Mouse (Mus musculus) cortical plate, adult 2 months (tissue): ENCODE data around the gene Nckap1.

Experiments
- CTCF ChIP-seq: fragments of 200-500 bp; IDR thresholded peaks from 2 replicates; pipeline ENCODE4 v1.5.1; 2011; ENCODE audit warnings: mild to moderate bottlenecking, control low read depth, low read length; ENCODE audit not compliant: insufficient read depth; ENCODE audit errors: extremely low read depth
- POLR2A ChIP-seq: fragments of 200-500 bp; IDR thresholded peaks from 2 replicates; pipeline ENCODE4 v1.6.1; 2011; ENCODE audit warnings: mild to moderate bottlenecking, low read length, control low read depth; ENCODE audit not compliant: insufficient read depth; ENCODE audit errors: extremely low read depth

- TF ChIP-seq CTCF (no peak), POLR2A (no peak)
These were observed 105.3 kb downstream of the Nckap1 start for GRCm38 (mm10) chr2:80475831-80476230.
